ENCODE assay signal across 11 mouse cellular contexts in the genomic region with DNA sequence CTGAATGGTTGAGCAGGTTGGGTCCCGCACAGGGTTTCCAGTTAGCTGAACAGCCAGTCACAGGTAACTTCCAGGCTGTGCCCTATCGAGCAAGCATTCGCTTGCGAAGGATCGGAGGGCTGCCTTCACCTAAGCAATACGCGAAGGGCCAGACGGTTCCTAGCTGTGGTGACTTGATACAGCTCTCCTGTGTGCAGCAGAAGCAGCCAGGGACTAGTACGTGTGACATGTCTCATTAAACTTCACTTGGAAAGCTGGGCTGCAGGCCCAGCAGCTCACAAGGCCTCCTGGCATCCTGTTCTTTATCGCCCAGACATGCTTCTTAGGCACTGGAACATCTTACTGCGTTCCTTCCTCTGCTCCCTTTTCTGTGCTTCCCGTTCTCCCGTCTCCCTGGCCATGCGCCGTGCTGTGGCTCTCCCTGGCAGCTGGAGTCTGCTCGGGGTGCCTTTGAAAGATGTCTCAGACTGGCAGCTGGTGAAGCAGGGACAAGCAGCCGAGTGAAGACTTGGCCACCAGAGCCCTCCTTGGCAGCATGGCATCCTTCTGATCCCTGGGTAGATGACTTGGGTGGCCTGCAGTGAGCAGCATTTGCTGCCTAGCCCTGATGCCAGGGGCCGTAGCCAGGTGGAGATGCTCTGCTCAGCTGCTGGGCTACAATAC. TPM values are rescaled to one million over a fixed set of nuclear protein-coding genes. Genes with fewer than 3 reads are reported as not detected.
DNase-seq lines count a peak whose midpoint lies in the region; ATAC-seq and TF ChIP-seq lines count a peak whose summit lies in the region.
"Had no signal": no experiment of that assay in that cellular context is flagged by ENCODE, and none has a peak within 500 bp of the region (broad histone marks: within the 10 kb centered on the region; RNA-seq: fewer than 3 reads in every experiment).

No protein-coding gene starts in this region.

- H3K4me1 ChIP-seq in embryonic facial prominence, embryonic 14.5 days (ENCODE audit: control insufficient read depth, insufficient read depth, low read length) = peaks cover 17% of the 10 kb centered on the region
- H3K4me1 ChIP-seq in midbrain, embryonic 13.5 days (replicated peaks) = peaks cover 54% of the 10 kb centered on the region

- peak overlapping the region; percentile 28 for H3K27ac ChIP-seq in layer of hippocampus, adult 2 months
- 0 out of 2 replicates have a peak overlapping the region, but pooled peaks have one; percentile 6 for H3K27ac ChIP-seq in embryonic facial prominence, embryonic 14.5 days (replicated peaks; ENCODE audit: low read depth, low read length)
- H3K27ac ChIP-seq in midbrain, embryonic 13.5 days = peak overlapping the region; percentile 7; the same call in 1 of the 2 replicates
- H3K27ac ChIP-seq: liver, embryonic 12.5 days; neural tube, embryonic 12.5 days had no signal

- no peaks in the 10 kb centered on the region for H3K9me3 ChIP-seq in embryonic facial prominence, embryonic 14.5 days (ENCODE audit: control insufficient read depth, low read length)
- no peaks in the 10 kb centered on the region for H3K9me3 ChIP-seq in midbrain, embryonic 13.5 days
- H3K9me3 ChIP-seq: liver, embryonic 12.5 days; neural tube, embryonic 12.5 days had no signal

- peaks cover 27% of the 10 kb centered on the region; the same call in 1 of the 2 replicates for H3K36me3 ChIP-seq in embryonic facial prominence, embryonic 14.5 days (ENCODE audit: control insufficient read depth, insufficient read depth, low read length)
- H3K36me3 ChIP-seq in midbrain, embryonic 13.5 days = peaks cover 14% of the 10 kb centered on the region; the same call in 1 of the 2 replicates
- H3K36me3 ChIP-seq: liver, embryonic 12.5 days had no signal

- no peak overlapping the region for H3K4me3 ChIP-seq in layer of hippocampus, adult 2 months
- no peak overlapping the region for H3K4me3 ChIP-seq in embryonic facial prominence, embryonic 14.5 days (ENCODE audit: low read depth, low read length)
- H3K4me3 ChIP-seq in midbrain, embryonic 13.5 days (replicated peaks) = no peak overlapping the region
- H3K4me3 ChIP-seq: liver, embryonic 12.5 days; neural tube, embryonic 12.5 days had no signal

- no peak for ATAC-seq in embryonic facial prominence, embryonic 14.5 days (ENCODE audit: low read depth)
- ATAC-seq in midbrain, embryonic 13.5 days = no peak
- no peak for ATAC-seq in monocyte, adult 5-6 weeks (replicated peaks; ENCODE audit: insufficient number of reproducible peaks, low FRiP score, low TSS enrichment, poor library complexity, severe bottlenecking)
- ATAC-seq: liver, embryonic 12.5 days had no signal

- TF ChIP-seq CTCF in layer of hippocampus, adult 2 months (conservative IDR thresholded peaks at IDR 0.05) = no peak

- peak in 1 of 2 experiments; percentile 28 for DNase-seq in layer of hippocampus, adult 2 months (ENCODE audit: low spot score in 2 of 2)
- DNase-seq in layer of hippocampus, adult 11-12 months (ENCODE audit: low spot score) = no peak
- peak; percentile 43 to 51 for DNase-seq in cerebellum, adult 18-20 months
- DNase-seq in embryonic facial prominence, embryonic 14.5 days (ENCODE audit: low spot score) = no peak
- DNase-seq in testis, postnatal 14 days (ENCODE audit: low spot score) = no peak
- DNase-seq in thymus, postnatal 4 days = no peak
- DNase-seq: thymus, adult 18-20 months had no signal

- H3K27me3 ChIP-seq in embryonic facial prominence, embryonic 14.5 days (replicated peaks; ENCODE audit: control insufficient read depth, insufficient read depth, low read length) = no peaks in the 10 kb centered on the region
- H3K27me3 ChIP-seq in midbrain, embryonic 13.5 days = no peaks in the 10 kb centered on the region
- H3K27me3 ChIP-seq: neural tube, embryonic 12.5 days had no signal

- WGBS in embryonic facial prominence, embryonic 14.5 days = 72% methylated on average over 17 of the region's 18 CpGs
- WGBS in midbrain, embryonic 13.5 days = 83% methylated on average over 18 of the region's 18 CpGs

- no peak overlapping the region for H3K9ac ChIP-seq in embryonic facial prominence, embryonic 14.5 days (ENCODE audit: low read depth, low read length)
- H3K9ac ChIP-seq in midbrain, embryonic 13.5 days (replicated peaks) = no peak overlapping the region
- H3K9ac ChIP-seq: liver, embryonic 12.5 days; neural tube, embryonic 12.5 days had no signal

- no peak overlapping the region for H3K4me2 ChIP-seq in embryonic facial prominence, embryonic 14.5 days (ENCODE audit: low read depth, low read length)
- H3K4me2 ChIP-seq in midbrain, embryonic 13.5 days (replicated peaks) = no peak overlapping the region
- H3K4me2 ChIP-seq: liver, embryonic 12.5 days; neural tube, embryonic 12.5 days had no signal

RNA-seq across cellular contexts. Expression of gene Snx20, which starts 56.1 kb away (rescaled TPM):
- total RNA-seq in layer of hippocampus, adult 2 months (2021) = 1 to 10 TPM; 1.4 to 2.0 TPM
- 2.7 and 4.2 TPM in 2 replicates for polyA plus RNA-seq in embryonic facial prominence, embryonic 14.5 days (2014; fragmentation: Nextera tagmentation; extraction: Ambion mirVana)
- 0.90 and 1.1 TPM in 2 replicates for polyA plus RNA-seq in midbrain, embryonic 13.5 days (2015; fragmentation: Nextera tagmentation; extraction: Ambion mirVana)
- 67.8 to 81.1 TPM (median 72.6 TPM) in 3 replicates for total RNA-seq in monocyte, adult 5-6 weeks (2017)

RNA-seq across cellular contexts. Expression of gene Nkd1, which starts 58.6 kb away (rescaled TPM):
- 10 to 100 TPM in 1 of 2 experiments, 1 to 10 TPM in 1; 8.8 to 10.1 TPM for total RNA-seq in layer of hippocampus, adult 2 months (2021)
- 46.4 and 50.4 TPM in 2 replicates for polyA plus RNA-seq in embryonic facial prominence, embryonic 14.5 days (2014; fragmentation: Nextera tagmentation; extraction: Ambion mirVana)
- 68.4 and 79.8 TPM in 2 replicates for polyA plus RNA-seq in midbrain, embryonic 13.5 days (2015; fragmentation: Nextera tagmentation; extraction: Ambion mirVana)
- total RNA-seq in monocyte, adult 5-6 weeks (2017) = 0.85 to 1.2 TPM in 2 of 3 replicates, not detected in the other

Comparison
In these comparisons a context has a peak if more than half of its experiments do, and no peak if none do; other contexts are left out.
1. DNase-seq: peak in cerebellum, adult 18-20 months (2 of 2); none in layer of hippocampus, adult 11-12 months (single experiment), embryonic facial prominence, embryonic 14.5 days (single experiment), testis, postnatal 14 days (single experiment) and thymus, postnatal 4 days (single experiment).
2. RNA of gene Snx20, which starts 56.1 kb away (total RNA-seq): 67.8 to 81.1 TPM in monocyte, adult 5-6 weeks; 1.4 to 2.0 TPM in layer of hippocampus, adult 2 months; every median in the first group is over 10 times any median in the second.
3. Peak in every context shown above with its lines, with median percentiles within 50 percentile points of each other: H3K27ac ChIP-seq.